Mouse (Mus musculus) kidney, postnatal 36 days (tissue): ENCODE results near the gene Tmem222.

Source experiments
- DNase-seq, 2 experiments: peaks; one replicate each; pipeline ENCODE4 v3.0.0; 2021 to 2022; ENCODE audit warnings: mixed read lengths in 2 of 2

The Tmem222 gene

GRCm38 (mm10) chr4:133247806-133248449 is 29.7 kb downstream of the Tmem222 start:
- DNase-seq = no peak

GRCm38 (mm10) chr4:133247072-133247471 is 30.5 kb downstream of the Tmem222 start:
- peak; percentile 66 to 71 for DNase-seq

- no peak for DNase-seq
Observed at GRCm38 (mm10) chr4:133244289-133244688, 33.3 kb downstream of the Tmem222 start.

GRCm38 (mm10) chr4:133243538-133243937 is 34.1 kb downstream of the Tmem222 start:
- peak; percentile 41 to 43 for DNase-seq

- no peak for DNase-seq
Observed at GRCm38 (mm10) chr4:133242710-133243109, 34.9 kb downstream of the Tmem222 start.

- DNase-seq = peak in 1 of 2 experiments; percentile 69
Observed at GRCm38 (mm10) chr4:133241910-133242309, 35.7 kb downstream of the Tmem222 start.

GRCm38 (mm10) chr4:133240934-133241908 is 36.4 kb downstream of the Tmem222 start:
- DNase-seq = peak; percentile 90 to 94

- DNase-seq = peak; percentile 83 to 95
Observed at GRCm38 (mm10) chr4:133240490-133240921, 37.1 kb downstream of the Tmem222 start, which contains the start of gene Map3k6. Gene Map3k6, plus strand, starts transcription at chr4:133240818.

- no peak for DNase-seq
Observed at GRCm38 (mm10) chr4:133237911-133238310, 39.7 kb downstream of the Tmem222 start.

GRCm38 (mm10) chr4:133235415-133235814 is 42.2 kb downstream of the Tmem222 start:
- no peak for DNase-seq

GRCm38 (mm10) chr4:133234771-133235170 is 42.8 kb downstream of the Tmem222 start:
- DNase-seq = no peak

GRCm38 (mm10) chr4:133233285-133233976 is 44.2 kb downstream of the Tmem222 start:
- peak; percentile 72 to 76 for DNase-seq

GRCm38 (mm10) chr4:133229582-133229981 is 48.0 kb downstream of the Tmem222 start:
- DNase-seq = no peak

GRCm38 (mm10) chr4:133227636-133228035 is 50.0 kb downstream of the Tmem222 start:
- peak in 1 of 2 experiments; percentile 25 for DNase-seq

- DNase-seq = no peak
Observed at GRCm38 (mm10) chr4:133226073-133226472, 51.5 kb downstream of the Tmem222 start.

- DNase-seq = no peak
Observed at GRCm38 (mm10) chr4:133223875-133224274, 53.7 kb downstream of the Tmem222 start.

GRCm38 (mm10) chr4:133221701-133222100 is 55.9 kb downstream of the Tmem222 start:
- DNase-seq = no peak

- DNase-seq = peak; percentile 71 to 89
Observed at GRCm38 (mm10) chr4:133220656-133221055, 56.9 kb downstream of the Tmem222 start.

GRCm38 (mm10) chr4:133218745-133219144 is 58.8 kb downstream of the Tmem222 start:
- no peak for DNase-seq

GRCm38 (mm10) chr4:133217641-133218040 is 60.0 kb downstream of the Tmem222 start:
- DNase-seq = peak; percentile 58 to 86
